Mouse (Mus musculus) heart, postnatal 0 days (tissue): ENCODE results near the gene Wdr63.

Experiments
- CTCF ChIP-seq: IDR thresholded peaks from 2 replicates; pipeline ENCODE4 v1.5.1; 2016; ENCODE audit warnings: antibody characterized with exemption, control low read depth, low read depth
- EP300 ChIP-seq: IDR thresholded peaks from 2 replicates; pipeline ENCODE4 v1.6.1; 2016; ENCODE audit warnings: antibody characterized with exemption, low read depth

- TF ChIP-seq CTCF (no peak), EP300 (no peak)
Measured at GRCm38 (mm10) chr3:146152348-146152747, 44.4 kb upstream of the Wdr63 start.
